Mouse (Mus musculus): Measurements from ENCODE around the gene Mthfd1l.

- TF ChIP-seq EP300 (optimal IDR thresholded peaks at IDR 0.05) (no peak), CTCF (IDR thresholded peaks at IDR 0.05; ENCODE audit: low read depth) (no peak)
These were observed 139.9 kb downstream of the Mthfd1l start for GRCm38 (mm10) chr10:4112611-4113327.

All from stomach, postnatal 0 days (tissue).